Mouse (Mus musculus) natural killer cell, adult 2 months (primary cell): ENCODE data around the gene Zfp612.

Experiments used
- DNase-seq, 2 experiments: peaks; one replicate each; pipeline ENCODE4 v3.0.0; 2022; ENCODE audit warnings: low spot score in 2 of 2

Gene Zfp612

GRCm38 (mm10) chr8:110134236-110134635, 54.7 kb downstream of the Zfp612 start:
- DNase-seq, result no peak

DNA sequence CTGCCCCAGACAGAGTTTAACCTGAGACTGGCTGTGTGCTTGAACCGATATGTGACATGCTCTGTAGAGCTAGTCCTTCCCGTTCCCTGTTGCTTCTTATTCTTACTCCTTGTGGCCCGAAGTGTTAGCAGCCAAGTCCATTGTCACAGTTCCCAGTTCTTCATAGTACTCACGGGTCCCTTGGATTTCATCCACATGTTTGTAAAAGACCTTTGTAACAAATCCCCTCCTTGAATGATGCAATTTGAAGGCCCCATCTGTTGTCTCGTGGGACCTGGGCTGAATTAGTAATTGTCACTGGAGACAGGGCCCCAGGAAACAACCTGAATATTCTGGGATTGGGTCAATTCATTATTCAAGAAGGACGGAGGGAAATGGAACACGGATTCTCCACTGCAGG, 56.0 kb downstream of the Zfp612 start:
- DNase-seq, result no peak

DNA sequence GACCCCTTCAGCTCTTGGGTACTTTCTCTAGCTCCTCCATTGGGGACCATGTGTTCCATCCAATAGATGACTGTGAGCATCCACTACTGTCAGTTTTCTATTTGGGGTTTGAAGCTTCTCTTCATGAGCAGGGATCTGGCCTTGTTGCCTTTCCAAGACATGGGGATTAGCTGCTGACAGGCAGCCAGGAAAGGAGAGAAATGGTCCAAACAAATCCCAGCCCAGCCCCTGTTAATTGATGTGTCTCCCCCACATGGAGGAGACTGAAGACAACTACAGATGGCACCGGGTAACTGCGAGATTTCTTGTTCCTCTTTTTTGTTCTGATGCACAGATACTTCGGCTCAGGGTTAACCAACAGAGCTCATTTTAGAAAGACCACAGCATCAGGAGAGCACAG, 60.6 kb downstream of the Zfp612 start:
- DNase-seq, result no peak

DNA sequence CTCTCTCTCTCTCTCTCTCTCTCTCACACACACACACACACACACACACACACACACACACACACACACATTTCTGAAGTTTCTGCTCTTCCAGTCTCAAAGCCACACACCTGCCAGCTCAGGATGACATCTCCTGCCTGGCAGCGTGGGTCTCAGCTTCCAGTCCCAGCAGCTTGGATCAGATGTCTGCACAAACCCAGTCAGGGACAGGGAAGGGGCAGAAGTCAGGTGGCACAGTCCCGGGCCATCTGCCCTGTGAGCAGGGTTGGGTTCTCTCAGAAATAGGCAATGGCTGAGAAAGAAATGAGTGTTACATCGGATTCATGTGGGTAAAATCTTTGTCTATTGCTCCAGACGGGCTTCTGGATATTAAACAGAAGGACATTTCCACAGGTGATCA, 61.2 kb downstream of the Zfp612 start:
- no peak for DNase-seq
